Mouse (Mus musculus) erythroblast, embryonic 14.5 days (primary cell): Measurements from ENCODE around the gene Xlr5c. TPM values are rescaled to one million over a fixed set of nuclear protein-coding genes. Genes with fewer than 3 reads are reported as not detected.

Experiments used
- polyA plus RNA-seq: library from polyadenylated mRNA; stranded (reverse); fragments of >175 nt; gene quantifications from 2 replicates; pipeline ENCODE4 v1.2.3, GENCODE M21; 2012

The Xlr5c gene
- polyA plus RNA-seq, 1 experiment, result not detected

Other genes with a start within 250 kb of the Xlr5c start
- not detected in 2 replicates for gene Pnma3, start 228.2 kb downstream of the Xlr5c start, polyA plus RNA-seq
- gene Xlr4a, start 210.5 kb downstream of the Xlr5c start, polyA plus RNA-seq, result not detected in 2 replicates
- not detected in 2 replicates for gene Xlr3a, start 195.9 kb downstream of the Xlr5c start, polyA plus RNA-seq
- gene Gm14685, start 175.9 kb downstream of the Xlr5c start, polyA plus RNA-seq, result not detected in 2 replicates
- not detected in 2 replicates for gene Xlr5b, start 144.2 kb downstream of the Xlr5c start, polyA plus RNA-seq
- gene DXBay18, start 143.5 kb downstream of the Xlr5c start, polyA plus RNA-seq, result not detected in 2 replicates
- not detected in 2 replicates for gene Spin2d, start 116.0 kb downstream of the Xlr5c start, polyA plus RNA-seq
- not detected in 2 replicates for gene Xlr3b, start 100.8 kb downstream of the Xlr5c start, polyA plus RNA-seq
- gene Xlr4b, start 78.6 kb downstream of the Xlr5c start, polyA plus RNA-seq, result not detected in 2 replicates
- gene F8a, start 64.7 kb downstream of the Xlr5c start, polyA plus RNA-seq, result 0.45 and 0.53 TPM in 2 replicates
- gene Xlr4c, start 49.8 kb downstream of the Xlr5c start, polyA plus RNA-seq, result 0.19 TPM in 1 of 2 replicates, not detected in the other
- not detected in 2 replicates for gene Xlr3c, start 27.6 kb downstream of the Xlr5c start, polyA plus RNA-seq
- gene Xlr5a, start within 50 bp of the Xlr5c start, polyA plus RNA-seq, result not detected in 2 replicates
- gene Gm45015, start 43.9 kb upstream of the Xlr5c start, polyA plus RNA-seq, result not detected in 2 replicates
- 0.01 and 0.02 TPM in 2 replicates for gene Zfp275, start 49.6 kb upstream of the Xlr5c start, polyA plus RNA-seq
- not detected in 2 replicates for gene Gm18336, start 105.8 kb upstream of the Xlr5c start, polyA plus RNA-seq
- not detected in 2 replicates for gene Zfp92, start 118.1 kb upstream of the Xlr5c start, polyA plus RNA-seq
- gene Trex2, start 142.4 kb upstream of the Xlr5c start, polyA plus RNA-seq, result not detected in 2 replicates
- 0.72 and 1.1 TPM in 2 replicates for gene Haus7, start 166.1 kb upstream of the Xlr5c start, polyA plus RNA-seq
- 0.01 and 0.04 TPM in 2 replicates for gene Bgn, start 190.6 kb upstream of the Xlr5c start, polyA plus RNA-seq
- not detected in 2 replicates for gene Atp2b3, start 210.1 kb upstream of the Xlr5c start, polyA plus RNA-seq